Mouse (Mus musculus) lung, embryonic 15.5 days (tissue): ENCODE data around the gene Olfr292. TPM values are rescaled to one million over a fixed set of nuclear protein-coding genes. Genes with fewer than 3 reads are reported as not detected.

ENCODE experiments used
- ATAC-seq: fragments of 200-750 bp; cut with Nextera tagmentation; 2 replicates; pipeline ENCODE4 v1.8.0; 2017; ENCODE audit warnings: moderate number of reproducible peaks, borderline replicate concordance; ENCODE audit not compliant: low FRiP score, low TSS enrichment; ENCODE audit errors: extremely low read depth
- H3K27ac ChIP-seq: fragments of 300-500 bp; sonication (generic); 2 replicates; pipeline ENCODE4 v1.5.1; 2015; ENCODE audit warnings: moderate library complexity, mild to moderate bottlenecking, inconsistent platforms
- H3K27me3 ChIP-seq: fragments of 300-500 bp; sonication (generic); 2 replicates; pipeline ENCODE4 v1.6.1; 2015; ENCODE audit warnings: inconsistent platforms
- H3K36me3 ChIP-seq: fragments of 300-500 bp; sonication (generic); 2 replicates; pipeline ENCODE4 v1.6.1; 2015; ENCODE audit warnings: inconsistent platforms
- H3K4me1 ChIP-seq: fragments of 300-500 bp; sonication (generic); 2 replicates; pipeline ENCODE4 v1.6.1; 2015; ENCODE audit warnings: inconsistent platforms
- H3K4me2 ChIP-seq: fragments of 300-500 bp; sonication (generic); 2 replicates; pipeline ENCODE4 v1.6.1; 2015; ENCODE audit warnings: inconsistent platforms, mild to moderate bottlenecking, moderate library complexity
- H3K4me3 ChIP-seq: fragments of 300-500 bp; sonication (generic); 2 replicates; pipeline ENCODE4 v1.5.1; 2015; ENCODE audit warnings: mild to moderate bottlenecking, inconsistent platforms
- H3K9ac ChIP-seq: fragments of 300-500 bp; sonication (generic); 2 replicates; pipeline ENCODE4 v1.6.1; 2015; ENCODE audit warnings: inconsistent platforms
- H3K9me3 ChIP-seq: fragments of 300-500 bp; sonication (generic); 2 replicates; pipeline ENCODE4 v1.6.1; 2016; ENCODE audit warnings: inconsistent platforms
- WGBS: fragments of 180-500 bp; shearing (Covaris S2); methylation state at CpG from one replicate; pipeline ENCODE4 v1.1.7; 2015; 5-methylcytosine and 5-hydroxymethylcytosine counted together
- polyA plus RNA-seq: library from polyadenylated mRNA; unstranded; fragments of >200 nt; fragmentation: Nextera tagmentation; extraction: Ambion mirVana; gene quantifications from 2 replicates; pipeline ENCODE4 v1.2.1, GENCODE M21; 2015

Olfr292 gene
- polyA plus RNA-seq = not detected in 2 replicates

GRCm38 (mm10) chr7:86688030-86688429 lies at the start of gene Olfr292:
TSS of gene Olfr292 (plus strand) at chr7:86688330.
- H3K27ac ChIP-seq = no peak within 1 kb of the TSS
- H3K4me3 ChIP-seq = no peak within 1 kb of the TSS
- H3K36me3 ChIP-seq = no peaks in the 10 kb centered on the region
- no peaks in the 10 kb centered on the region for H3K4me1 ChIP-seq
- H3K9me3 ChIP-seq = no peaks in the 10 kb centered on the region; the same call in 1 of the 2 replicates
- H3K27me3 ChIP-seq = no peaks in the 10 kb centered on the region
- no peak within 1 kb of the TSS for H3K9ac ChIP-seq
- no peak for ATAC-seq
- no peak within 1 kb of the TSS for H3K4me2 ChIP-seq

GRCm38 (mm10) chr7:86648761-86649160 lies 39.4 kb upstream of the Olfr292 start, which contains the start of gene Olfr293:
TSS of gene Olfr293 (plus strand) at chr7:86649061.
- Histone ChIP-seq H3K9ac (no peak within 1 kb of the TSS), H3K36me3 (no peaks in the 10 kb centered on the region), H3K4me3 (no peak within 1 kb of the TSS), H3K4me1 (no peaks in the 10 kb centered on the region), H3K9me3 (no peaks in the 10 kb centered on the region), H3K4me2 (no peak within 1 kb of the TSS), H3K27me3 (no peaks in the 10 kb centered on the region), H3K27ac (no peak within 1 kb of the TSS)
- ATAC-seq = no peak
- WGBS = 87% methylated on average over 4 of the region's 4 CpGs

GRCm38 (mm10) chr7:86725013-86725412 lies 36.9 kb downstream of the Olfr292 start:
- Histone ChIP-seq H3K4me3 (no peak overlapping the region), H3K27me3 (no peaks in the 10 kb centered on the region), H3K9me3 (no peaks in the 10 kb centered on the region), H3K27ac (no peak overlapping the region), H3K4me1 (no peaks in the 10 kb centered on the region), H3K9ac (no peak overlapping the region), H3K36me3 (no peaks in the 10 kb centered on the region), H3K4me2 (no peak overlapping the region)
- ATAC-seq = no peak

Other genes with a start within 250 kb of the Olfr292 start
- gene Olfr299, start 228.4 kb upstream of the Olfr292 start, polyA plus RNA-seq = not detected in 2 replicates
- gene Olfr298, start 195.8 kb upstream of the Olfr292 start, polyA plus RNA-seq = not detected in 2 replicates
- not detected in 2 replicates for gene Olfr297, start 168.4 kb upstream of the Olfr292 start, polyA plus RNA-seq
- gene Olfr295, start 104.5 kb upstream of the Olfr292 start, polyA plus RNA-seq = not detected in 2 replicates
- gene Olfr294, start 71.7 kb upstream of the Olfr292 start, polyA plus RNA-seq = not detected in 2 replicates
- not detected in 2 replicates for gene Olfr293, start 39.3 kb upstream of the Olfr292 start, polyA plus RNA-seq
- gene Folh1, start 87.6 kb downstream of the Olfr292 start, polyA plus RNA-seq = 0.15 and 0.18 TPM in 2 replicates
- gene Vmn2r77, start 106.7 kb downstream of the Olfr292 start, polyA plus RNA-seq = not detected in 2 replicates
- not detected in 2 replicates for gene Vmn2r78, start 226.8 kb downstream of the Olfr292 start, polyA plus RNA-seq